Mouse (Mus musculus) liver, embryonic 11.5 days (tissue): ENCODE results near the gene Apom. TPM values are rescaled to one million over a fixed set of nuclear protein-coding genes. Genes with fewer than 3 reads are reported as not detected.

Experiments used
- ATAC-seq: fragments of 200-750 bp; cut with Nextera tagmentation; replicated peaks from 2 replicates; pipeline ENCODE4 v1.8.0; 2017; ENCODE audit warnings: moderate number of reproducible peaks, mild to moderate bottlenecking, moderate TSS enrichment, moderate library complexity; ENCODE audit not compliant: low FRiP score
- DNase-seq: peaks from one replicate; pipeline ENCODE4 v3.0.0-alpha.2; 2017; ENCODE audit warnings: low spot score
- H3K27ac ChIP-seq: fragments of 300-500 bp; sonication (generic); 2 replicates; pipeline ENCODE4 v1.5.1; 2014; ENCODE audit warnings: mild to moderate bottlenecking, low read depth, low read length, control low read depth
- H3K27me3 ChIP-seq: fragments of 300-500 bp; sonication (generic); replicated peaks from 2 replicates; pipeline ENCODE4 v1.6.1; 2014; ENCODE audit warnings: low read length, mixed read lengths; ENCODE audit not compliant: control insufficient read depth, insufficient read depth
- H3K36me3 ChIP-seq: fragments of 300-500 bp; sonication (generic); 2 replicates; pipeline ENCODE4 v1.6.1; 2014; ENCODE audit warnings: mild to moderate bottlenecking, low read length, moderate library complexity, mixed read lengths; ENCODE audit not compliant: control insufficient read depth, insufficient read depth
- H3K4me1 ChIP-seq: fragments of 300-500 bp; sonication (generic); replicated peaks from 2 replicates; pipeline ENCODE4 v1.6.1; 2014; ENCODE audit warnings: low read length, mixed read lengths; ENCODE audit not compliant: control insufficient read depth, insufficient read depth
- H3K4me2 ChIP-seq: fragments of 300-500 bp; sonication (generic); 2 replicates; pipeline ENCODE4 v1.6.1; 2014; ENCODE audit warnings: mild to moderate bottlenecking, control low read depth, moderate library complexity
- H3K4me3 ChIP-seq: fragments of 300-500 bp; sonication (generic); 2 replicates; pipeline ENCODE4 v1.5.1; 2014; ENCODE audit warnings: low read depth, low read length, control low read depth
- H3K9ac ChIP-seq: fragments of 300-500 bp; sonication (generic); 2 replicates; pipeline ENCODE4 v1.6.1; 2014; ENCODE audit warnings: low read depth, low read length, control low read depth
- H3K9me3 ChIP-seq: fragments of 300-500 bp; sonication (generic); 2 replicates; pipeline ENCODE4 v1.6.1; 2016; ENCODE audit warnings: low read length, inconsistent platforms, mixed read lengths; ENCODE audit not compliant: control insufficient read depth
- WGBS: fragments of 180-500 bp; shearing (Covaris S2); extraction: QIAGEN DNeasy Blood & Tissue Kit; methylation state at CpG from one replicate; pipeline ENCODE4 v1.1.7; 2014; 5-methylcytosine and 5-hydroxymethylcytosine counted together
- polyA plus RNA-seq: library from polyadenylated mRNA; unstranded; fragments of >200 nt; fragmentation: Nextera tagmentation; extraction: Ambion mirVana; gene quantifications from 2 replicates; pipeline ENCODE4 v1.2.1, GENCODE M21; 2014

Gene Apom
- polyA plus RNA-seq, 1 experiment from 2014 or later, result 429 TPM

DNA sequence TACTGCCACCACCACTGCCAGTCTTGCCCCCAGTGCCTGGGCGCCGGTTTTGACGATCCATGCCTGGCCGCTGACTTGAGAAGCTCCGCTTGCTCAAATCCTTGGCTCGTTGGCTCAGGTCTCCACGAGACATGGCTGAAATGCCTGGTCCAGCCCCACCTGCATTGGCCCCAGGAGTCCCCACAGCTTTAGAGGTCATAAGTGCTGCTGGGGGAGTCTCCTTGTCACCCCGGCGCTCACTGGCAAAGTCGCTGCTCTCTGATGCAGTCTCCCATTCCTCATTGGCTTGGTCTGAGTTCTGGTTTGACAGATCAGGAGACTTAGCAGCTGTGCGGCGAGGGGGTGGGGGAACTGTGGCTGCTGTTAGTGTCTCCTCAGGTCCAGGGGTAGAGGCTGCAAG lies 23.6 kb upstream of the Apom start:
- H3K27me3 ChIP-seq, result no peaks in the 10 kb centered on the region
- no peak overlapping the region for H3K4me3 ChIP-seq
- 94% methylated on average over 12 of the region's 12 CpGs for WGBS
- H3K36me3 ChIP-seq, result peaks cover 94% of the 10 kb centered on the region
- no peak overlapping the region for H3K27ac ChIP-seq
- H3K4me1 ChIP-seq, result no peaks in the 10 kb centered on the region; the same call in 1 of the 2 replicates
- H3K4me2 ChIP-seq, result no peak overlapping the region
- ATAC-seq (no peak), DNase-seq (no peak)
- H3K9ac ChIP-seq, result no peak overlapping the region
- H3K9me3 ChIP-seq, result no peaks in the 10 kb centered on the region

GRCm38 (mm10) chr17:35154616-35155015 lies 22.8 kb upstream of the Apom start:
- WGBS, result 87% methylated on average over 7 of the region's 7 CpGs
- no peak overlapping the region for H3K9ac ChIP-seq

GRCm38 (mm10) chr17:35153931-35154330 lies 22.1 kb upstream of the Apom start:
- H3K4me3 ChIP-seq, result no peak overlapping the region
- H3K9me3 ChIP-seq, result no peaks in the 10 kb centered on the region
- H3K27ac ChIP-seq, result no peak overlapping the region
- no peak overlapping the region for H3K4me2 ChIP-seq
- no peak for ATAC-seq
- no peak for DNase-seq
- no peaks in the 10 kb centered on the region; the same call in 1 of the 2 replicates for H3K4me1 ChIP-seq
- no peak overlapping the region for H3K9ac ChIP-seq
- no peaks in the 10 kb centered on the region for H3K27me3 ChIP-seq
- peaks cover 93% of the 10 kb centered on the region for H3K36me3 ChIP-seq
- WGBS, result 85% methylated on average over 4 of the region's 4 CpGs

More at GRCm38 (mm10) chr17:35154616-35155015, 22.8 kb upstream of the Apom start:
- Histone ChIP-seq H3K9me3 (no peaks in the 10 kb centered on the region), H3K27ac (no peak overlapping the region), H3K4me2 (no peak overlapping the region), H3K27me3 (no peaks in the 10 kb centered on the region), H3K4me1 (no peaks in the 10 kb centered on the region; the same call in 1 of the 2 replicates), H3K4me3 (no peak overlapping the region), H3K36me3 (peaks cover 94% of the 10 kb centered on the region)
- DNase-seq (no peak), ATAC-seq (no peak)

GRCm38 (mm10) chr17:35153077-35153476 lies 21.2 kb upstream of the Apom start:
- Histone ChIP-seq H3K27ac (no peak overlapping the region), H3K27me3 (no peaks in the 10 kb centered on the region), H3K4me2 (no peak overlapping the region), H3K9me3 (no peaks in the 10 kb centered on the region), H3K36me3 (peaks cover 90% of the 10 kb centered on the region), H3K4me1 (no peaks in the 10 kb centered on the region; the same call in 1 of the 2 replicates), H3K4me3 (no peak overlapping the region), H3K9ac (no peak overlapping the region)
- no peak for ATAC-seq
- DNase-seq, result no peak
- 94% methylated on average over 9 of the region's 9 CpGs for WGBS

DNA sequence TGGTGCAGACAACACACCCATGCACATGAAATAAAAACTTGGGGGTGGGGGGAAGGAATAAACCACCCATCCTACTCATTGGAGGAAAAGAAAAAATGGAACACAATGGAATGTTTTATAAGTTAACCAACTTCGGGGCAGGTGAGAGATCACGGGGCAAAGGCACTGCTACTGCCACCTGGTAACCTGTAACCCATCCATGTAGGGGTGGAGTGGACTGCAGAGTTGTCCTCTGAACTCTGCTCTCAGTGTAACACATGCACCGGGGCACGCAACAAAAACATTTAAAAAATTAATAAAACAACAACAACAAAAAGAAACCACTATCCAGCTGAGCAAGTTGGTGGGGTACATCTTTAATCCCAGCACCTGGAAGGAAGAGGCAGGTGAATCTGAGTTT lies 20.3 kb upstream of the Apom start:
- Histone ChIP-seq H3K9me3 (no peaks in the 10 kb centered on the region), H3K4me1 (no peaks in the 10 kb centered on the region; the same call in 1 of the 2 replicates), H3K9ac (no peak overlapping the region), H3K27me3 (no peaks in the 10 kb centered on the region), H3K4me2 (no peak overlapping the region), H3K36me3 (peaks cover 83% of the 10 kb centered on the region), H3K27ac (no peak overlapping the region), H3K4me3 (no peak overlapping the region)
- no peak for ATAC-seq
- no peak for DNase-seq
- 96% methylated on average over 4 of the region's 4 CpGs for WGBS

- no peaks in the 10 kb centered on the region; the same call in 1 of the 2 replicates for H3K4me1 ChIP-seq
- 64% methylated on average over 5 of the region's 5 CpGs for WGBS
- ATAC-seq (no peak), DNase-seq (no peak)
- no peak overlapping the region for H3K4me3 ChIP-seq
- peaks cover 81% of the 10 kb centered on the region for H3K36me3 ChIP-seq
- no peak overlapping the region for H3K9ac ChIP-seq
- H3K27me3 ChIP-seq, result no peaks in the 10 kb centered on the region
- no peak overlapping the region for H3K27ac ChIP-seq
- H3K9me3 ChIP-seq, result no peaks in the 10 kb centered on the region; the same call in 1 of the 2 replicates
- H3K4me2 ChIP-seq, result no peak overlapping the region
Measured at GRCm38 (mm10) chr17:35147922-35148639, 16.2 kb upstream of the Apom start.

DNA sequence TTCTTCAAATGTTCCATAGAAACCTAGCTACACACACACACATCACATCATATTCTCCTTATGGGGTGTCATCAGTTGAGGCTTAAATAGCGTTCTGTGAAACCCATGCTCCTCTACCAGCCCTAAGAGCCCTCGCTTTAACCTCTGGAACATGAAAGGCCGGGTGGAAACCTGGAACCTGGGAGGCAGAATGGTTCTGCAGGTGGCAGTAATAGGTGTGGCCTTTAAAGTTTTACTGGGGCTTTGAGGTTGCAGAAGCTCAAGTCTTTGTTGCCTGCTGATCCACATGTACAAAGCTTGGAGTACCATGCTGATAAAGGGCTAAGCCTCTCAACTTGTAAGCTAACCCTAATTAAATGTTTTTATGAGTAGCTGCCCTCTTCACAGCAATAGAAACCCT lies 15.5 kb upstream of the Apom start:
- Histone ChIP-seq H3K27me3 (no peaks in the 10 kb centered on the region), H3K27ac (no peak overlapping the region; the same call in 1 of the 2 replicates), H3K9ac (no peak overlapping the region), H3K4me2 (no peak overlapping the region), H3K4me3 (no peak overlapping the region), H3K4me1 (no peaks in the 10 kb centered on the region; the same call in 1 of the 2 replicates), H3K36me3 (peaks cover 81% of the 10 kb centered on the region), H3K9me3 (no peaks in the 10 kb centered on the region; the same call in 1 of the 2 replicates)
- WGBS, result 72% methylated on average over 3 of the region's 3 CpGs
- ATAC-seq, result no peak
- no peak for DNase-seq

DNA sequence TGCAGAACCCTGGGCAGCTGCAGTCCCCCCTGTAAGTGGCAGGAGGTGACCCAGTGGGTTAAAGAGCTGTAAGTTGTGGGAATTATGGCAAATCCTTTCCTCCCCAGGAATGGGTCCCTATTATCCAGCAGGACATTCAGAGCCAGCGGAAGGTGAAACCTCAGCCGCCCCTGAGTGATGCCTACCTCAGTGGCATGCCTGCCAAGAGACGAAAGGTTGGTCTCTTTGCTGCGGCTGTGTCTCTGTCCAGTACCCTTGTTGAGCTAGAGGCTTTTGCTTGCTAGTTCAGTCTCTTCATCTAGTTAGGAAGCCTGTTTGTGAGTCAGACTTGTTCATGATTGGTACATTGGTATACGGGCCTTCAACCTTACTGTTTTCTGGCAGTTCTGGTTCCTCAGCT lies 14.3 kb upstream of the Apom start:
- Histone ChIP-seq H3K36me3 (peaks cover 83% of the 10 kb centered on the region), H3K9me3 (no peaks in the 10 kb centered on the region; the same call in 1 of the 2 replicates), H3K27ac (no peak overlapping the region), H3K4me3 (no peak overlapping the region), H3K9ac (no peak overlapping the region), H3K4me2 (no peak overlapping the region), H3K27me3 (no peaks in the 10 kb centered on the region), H3K4me1 (no peaks in the 10 kb centered on the region)
- WGBS, result 85% methylated on average over 5 of the region's 5 CpGs
- ATAC-seq, result no peak
- no peak for DNase-seq

- Histone ChIP-seq H3K36me3 (peaks cover 82% of the 10 kb centered on the region), H3K4me2 (no peak overlapping the region), H3K9me3 (no peaks in the 10 kb centered on the region; the same call in 1 of the 2 replicates), H3K4me1 (peaks cover 9% of the 10 kb centered on the region), H3K27ac (no peak overlapping the region), H3K27me3 (no peaks in the 10 kb centered on the region), H3K9ac (no peak overlapping the region), H3K4me3 (no peak overlapping the region)
- DNase-seq, result no peak
- 92% methylated on average over 6 of the region's 6 CpGs for WGBS
- ATAC-seq, result no peak
Measured at GRCm38 (mm10) chr17:35141971-35142370, 10.1 kb upstream of the Apom start.
